Mouse (Mus musculus) cerebellum, adult (tissue): ENCODE measurements around the gene Zfp780b.
"Not testable (repeated sequence)": the region's sequence is repeated elsewhere in the genome, so short reads cannot be mapped to it uniquely, and the experiment has no call there.

ENCODE experiments used
- ATAC-seq: cut with Nextera tagmentation; 2 replicates; pipeline ENCODE4 v1.9.2; 2017; ENCODE audit warnings: mild to moderate bottlenecking, moderate library complexity, mixed read lengths; ENCODE audit not compliant: insufficient number of reproducible peaks, low FRiP score, low TSS enrichment

The Zfp780b gene

DNA sequence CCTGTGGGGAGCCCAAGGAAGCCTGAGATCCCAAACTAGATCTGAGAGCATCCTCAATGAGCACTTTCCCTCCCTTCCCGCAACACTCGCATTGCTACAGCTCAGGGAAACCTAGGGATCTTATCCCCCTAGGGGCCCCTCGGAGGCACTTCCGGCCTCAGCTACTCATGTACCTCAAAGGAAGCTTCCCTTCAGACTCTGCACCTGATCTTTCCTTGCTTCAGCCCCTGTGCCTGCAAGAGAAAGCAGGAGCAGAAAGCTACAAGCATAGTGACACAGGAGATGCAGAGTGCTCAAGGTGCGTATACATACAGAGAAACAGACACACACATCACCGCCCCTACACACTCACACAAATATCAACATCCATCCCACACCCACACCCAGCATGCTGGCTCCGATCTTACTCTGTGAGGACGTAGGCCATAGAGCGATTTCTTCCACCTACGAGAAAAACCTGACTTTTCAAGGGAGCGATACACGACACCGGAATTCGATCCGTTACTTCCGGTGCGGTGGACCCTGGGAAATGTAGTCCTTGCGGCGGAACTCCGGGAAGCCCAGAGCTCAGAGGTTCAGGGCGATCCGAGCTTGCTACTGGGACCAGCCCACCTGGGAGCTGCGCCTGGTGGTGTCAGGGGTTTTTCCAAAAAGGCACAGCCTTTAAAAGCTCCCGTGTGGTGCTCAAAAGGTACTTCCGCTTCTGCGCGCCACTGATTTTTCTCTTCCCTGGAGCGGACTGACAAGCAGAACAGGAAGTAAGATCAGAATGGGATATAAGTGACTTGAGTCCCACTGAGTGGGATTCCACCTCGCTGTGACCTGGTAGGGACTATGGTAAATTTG is at the start of gene Zfp780b:
Gene Zfp780b (minus strand): TSS at position 489 of the 846 bp plus-strand sequence.
- peak; percentile 93 for ATAC-seq

DNA sequence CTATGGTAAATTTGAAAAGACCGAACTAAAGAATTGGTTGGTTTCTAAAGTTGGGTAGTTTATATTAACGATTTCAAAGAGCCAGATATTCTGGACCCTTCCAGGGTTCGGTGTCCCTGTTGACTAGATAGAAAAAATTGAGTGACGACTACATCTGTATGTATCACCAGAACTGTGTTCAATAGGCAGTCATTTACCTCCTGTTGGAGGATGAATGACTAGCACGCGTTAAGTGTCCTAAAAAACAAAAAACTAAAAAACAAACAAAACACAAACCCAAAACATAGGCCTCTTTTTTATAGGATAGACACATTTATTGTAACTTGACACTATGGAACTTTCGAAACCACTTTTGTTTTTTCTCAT is 35.5 kb upstream of the Zfp780b start:
- ATAC-seq: no peak

DNA sequence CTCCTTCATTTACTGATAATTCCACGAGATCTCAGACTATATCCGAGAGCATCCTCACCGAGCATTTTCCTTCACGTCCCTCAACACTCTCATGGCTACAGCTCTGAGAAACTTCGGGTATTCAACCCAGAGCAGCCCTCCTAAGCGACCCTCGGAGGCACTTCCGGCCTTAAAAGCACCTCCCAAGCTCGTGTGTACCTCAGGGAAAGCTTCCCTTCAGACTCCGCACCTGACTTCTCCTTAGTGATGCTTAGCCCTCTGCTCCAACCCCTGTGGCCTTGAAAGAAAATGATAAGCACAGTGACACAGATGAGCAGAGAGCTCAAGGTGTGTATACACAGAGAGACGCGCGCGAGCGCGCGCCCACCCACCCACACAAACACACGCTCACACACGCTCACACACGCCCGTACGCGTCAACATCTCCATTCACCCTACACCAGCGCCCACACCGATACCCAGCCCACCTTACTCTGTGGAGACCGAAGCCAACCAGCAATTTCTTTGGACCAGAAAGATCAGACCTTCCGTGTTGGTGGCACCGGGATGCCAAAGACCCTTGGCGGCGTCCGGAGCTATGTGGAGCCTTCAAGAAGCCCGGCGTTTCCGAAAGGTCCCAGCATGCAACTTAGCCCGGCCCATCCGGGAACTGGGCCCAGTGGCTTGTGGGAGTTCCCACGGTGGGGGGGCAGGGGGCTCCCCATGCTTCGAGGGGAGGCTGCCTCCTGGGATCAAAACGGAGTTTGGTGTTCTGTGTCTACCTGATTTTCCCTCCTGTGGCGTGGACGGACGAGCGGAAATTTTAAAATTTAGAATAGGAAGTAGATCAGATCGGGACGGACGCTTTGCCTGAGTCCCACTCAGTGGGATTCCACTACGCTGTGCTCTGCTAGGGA is 34.8 kb upstream of the Zfp780b start, which contains the start of gene Zfp850:
Gene Zfp850 (minus strand): TSS at position 567 of the 896 bp plus-strand sequence.
- peak; percentile 70; the same call in 1 of the 2 replicates for ATAC-seq

DNA sequence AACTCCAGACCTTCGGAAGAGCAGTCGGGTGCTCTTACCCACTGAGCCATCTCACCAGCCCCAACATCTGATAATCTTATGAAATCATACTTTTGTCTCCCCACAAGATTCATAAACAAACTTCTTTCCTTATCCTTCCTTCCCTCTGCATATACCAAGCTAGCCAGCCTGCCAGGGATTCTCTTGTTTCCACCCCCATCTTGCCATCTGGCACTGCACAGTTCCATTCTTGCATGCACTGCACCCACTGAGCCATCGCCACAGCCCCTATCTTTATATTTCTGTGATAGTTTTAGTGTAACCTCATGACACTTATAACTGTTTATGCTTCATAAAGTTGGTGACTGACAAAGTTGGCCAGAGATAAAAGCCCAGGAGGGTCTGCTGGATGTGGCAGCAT is 31.3 kb upstream of the Zfp780b start:
- no peak for ATAC-seq

DNA sequence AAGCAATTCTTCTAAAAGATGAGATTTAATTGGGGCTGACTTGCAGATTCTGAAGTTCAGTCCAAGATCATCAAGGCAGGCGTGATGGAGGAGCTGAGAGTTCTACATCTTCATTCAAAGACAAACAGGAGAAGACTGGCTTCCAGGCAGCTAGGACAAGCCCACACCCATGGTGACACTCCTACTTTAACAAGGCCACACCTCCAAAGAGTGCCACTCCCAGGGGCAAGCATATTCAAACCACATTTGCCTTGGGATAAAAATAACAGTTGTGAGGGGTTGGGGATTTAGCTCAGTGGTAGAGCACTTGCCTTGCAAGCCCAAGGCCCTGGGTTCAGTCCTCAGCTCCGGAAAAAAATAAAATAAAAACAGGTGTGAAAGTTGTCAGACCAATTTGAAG is 3.2 kb upstream of the Zfp780b start:
- ATAC-seq: no peak

DNA sequence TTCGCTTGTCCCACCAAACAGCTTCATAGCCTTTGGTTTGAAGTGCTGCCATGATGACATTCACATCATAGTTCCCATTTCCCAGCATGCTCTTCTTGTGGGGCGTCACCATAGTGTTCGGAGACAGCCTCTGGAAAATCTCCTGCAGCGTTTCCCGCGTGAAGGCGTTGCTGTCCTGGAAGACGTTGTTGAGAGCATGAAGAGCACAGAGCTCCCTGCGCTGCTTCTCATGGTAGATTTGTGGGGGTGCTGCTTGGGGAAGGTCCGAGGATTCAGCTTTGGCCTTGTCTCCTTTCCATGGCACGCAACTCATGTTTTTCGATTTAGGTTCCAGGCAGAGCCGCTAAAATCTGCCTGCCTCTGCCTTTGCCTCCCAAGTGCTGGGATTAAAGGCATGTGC is 29.5 kb downstream of the Zfp780b start:
- not testable (repeated sequence) for ATAC-seq

DNA sequence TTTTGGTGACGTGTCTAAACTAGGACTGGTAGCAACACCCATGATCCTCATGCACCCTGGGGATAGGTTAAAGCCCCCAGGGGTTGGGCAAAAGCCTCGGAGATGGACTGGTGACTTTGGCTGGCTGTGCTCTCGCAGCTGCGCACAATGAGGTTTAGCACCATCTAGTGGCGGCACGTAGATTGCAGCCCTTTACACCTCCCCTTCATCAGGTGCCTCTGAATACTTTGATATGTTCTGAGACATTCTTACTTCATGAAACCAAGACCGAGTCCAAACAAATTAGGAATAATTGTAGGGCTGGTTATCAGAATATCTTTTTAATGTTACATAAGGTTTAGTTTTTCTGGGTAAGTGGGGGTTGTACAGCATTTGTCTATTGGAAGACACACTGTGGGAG is 37.1 kb downstream of the Zfp780b start:
- not testable (repeated sequence) for ATAC-seq

DNA sequence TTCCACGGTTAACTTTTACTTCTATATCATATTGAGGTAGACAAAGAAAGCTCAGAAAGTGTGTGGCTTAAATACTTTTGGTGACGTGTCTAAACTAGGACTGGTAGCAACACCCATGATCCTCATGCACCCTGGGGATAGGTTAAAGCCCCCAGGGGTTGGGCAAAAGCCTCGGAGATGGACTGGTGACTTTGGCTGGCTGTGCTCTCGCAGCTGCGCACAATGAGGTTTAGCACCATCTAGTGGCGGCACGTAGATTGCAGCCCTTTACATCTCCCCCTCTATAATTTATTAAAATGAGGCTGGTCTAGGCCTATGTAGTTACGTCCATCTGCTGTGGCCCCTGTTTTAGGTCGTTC is 45.2 kb downstream of the Zfp780b start:
- ATAC-seq: not testable (repeated sequence)

DNA sequence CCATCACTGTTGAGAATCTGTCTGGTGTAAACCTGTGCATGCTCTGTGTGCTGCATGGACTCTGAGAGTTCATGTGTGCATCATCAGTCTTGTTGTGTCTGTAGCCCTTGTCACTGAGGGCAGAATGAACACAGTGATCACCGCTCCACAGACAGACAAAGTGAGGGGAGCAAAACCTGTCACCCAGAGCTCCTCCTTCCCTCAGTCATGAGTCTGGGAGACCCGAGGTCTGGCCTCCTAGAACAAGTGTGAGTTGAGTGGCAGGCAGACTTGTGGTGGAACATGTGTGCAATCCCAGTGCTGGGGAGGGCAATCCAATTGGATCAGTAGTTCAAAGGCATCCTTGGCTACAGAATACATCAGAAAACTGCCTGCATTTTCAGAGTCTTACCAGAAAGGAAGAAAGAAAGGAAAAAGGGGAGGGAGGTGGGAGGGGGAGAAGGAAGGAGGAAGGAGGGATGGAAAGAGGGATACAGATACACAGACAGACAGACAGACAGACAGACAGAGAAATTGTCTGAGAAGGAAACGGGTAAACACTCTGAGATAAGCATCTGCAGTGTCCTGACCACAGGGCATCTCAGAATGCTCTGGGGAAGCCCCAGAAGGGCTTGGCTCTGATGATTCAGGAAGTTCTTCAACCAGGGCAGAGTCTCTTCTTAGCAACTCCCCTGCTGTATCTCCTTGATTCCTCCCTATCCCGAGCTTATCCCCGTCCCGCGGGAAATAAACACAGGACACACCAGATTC is 45.7 kb downstream of the Zfp780b start:
- no peak for ATAC-seq

DNA sequence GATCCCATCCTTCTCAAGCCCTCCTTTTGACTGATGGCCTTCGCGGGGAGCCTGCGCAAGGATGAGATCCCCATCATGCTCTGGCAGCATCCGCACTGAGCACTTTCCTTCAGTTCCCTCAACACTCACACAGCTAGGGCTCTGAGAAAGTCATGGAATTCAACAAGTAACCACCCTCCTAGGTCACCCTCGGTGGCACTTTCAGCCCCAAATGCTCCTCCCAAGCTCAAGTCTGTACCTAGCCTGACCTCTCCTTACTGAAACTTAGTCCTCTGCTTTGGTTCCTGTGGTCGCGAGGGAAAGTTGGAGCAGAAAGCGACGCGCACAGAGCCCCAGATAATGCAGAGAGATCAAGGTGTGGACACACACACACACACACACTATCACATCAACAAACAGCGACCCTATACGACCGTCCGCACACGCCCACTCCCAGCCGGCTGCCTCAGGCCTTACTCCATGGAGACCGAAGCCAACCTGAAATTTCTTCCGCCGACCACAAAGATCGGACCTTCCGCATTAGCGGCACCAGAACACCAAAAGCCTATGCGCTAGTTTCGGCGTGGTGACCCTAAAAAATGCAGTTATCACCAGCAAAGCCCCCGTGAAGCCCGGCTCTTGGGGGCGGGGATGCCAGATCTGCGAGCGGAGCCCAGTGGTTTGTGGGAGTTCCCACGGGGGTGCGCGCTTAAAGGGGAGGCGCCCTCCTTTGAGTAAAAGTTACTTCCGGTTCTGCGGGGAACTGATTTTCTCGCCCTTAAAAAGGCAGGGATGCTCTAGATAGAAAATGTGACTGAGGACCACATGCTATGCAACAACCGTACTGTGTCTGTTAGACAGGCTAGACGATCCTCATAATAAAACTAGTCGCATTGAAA is 49.9 kb downstream of the Zfp780b start, which contains the start of gene Zfp974:
Gene Zfp974 (minus strand): TSS at position 643 of the 878 bp plus-strand sequence.
- peak; percentile 31; the same call in 1 of the 2 replicates for ATAC-seq

DNA sequence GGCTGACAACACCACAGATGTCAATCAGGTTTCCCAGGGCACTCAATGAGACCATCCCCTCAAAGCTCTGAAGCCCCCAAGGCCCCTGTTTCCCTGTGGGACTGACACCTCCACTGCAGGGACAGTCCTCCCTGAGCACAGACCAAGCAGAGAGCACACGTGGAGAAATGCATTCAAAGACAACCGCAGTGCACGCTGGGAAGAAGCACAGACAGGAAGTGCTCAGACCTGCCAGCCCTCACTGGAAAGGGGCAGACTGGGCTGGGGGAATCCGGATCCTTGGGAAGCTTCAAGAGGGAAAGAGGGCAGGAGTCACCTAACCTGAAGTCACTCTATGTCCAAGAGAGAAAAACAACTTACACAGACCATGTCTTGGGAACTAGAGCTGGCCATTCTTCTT is 51.9 kb downstream of the Zfp780b start:
- not testable (repeated sequence) for ATAC-seq

DNA sequence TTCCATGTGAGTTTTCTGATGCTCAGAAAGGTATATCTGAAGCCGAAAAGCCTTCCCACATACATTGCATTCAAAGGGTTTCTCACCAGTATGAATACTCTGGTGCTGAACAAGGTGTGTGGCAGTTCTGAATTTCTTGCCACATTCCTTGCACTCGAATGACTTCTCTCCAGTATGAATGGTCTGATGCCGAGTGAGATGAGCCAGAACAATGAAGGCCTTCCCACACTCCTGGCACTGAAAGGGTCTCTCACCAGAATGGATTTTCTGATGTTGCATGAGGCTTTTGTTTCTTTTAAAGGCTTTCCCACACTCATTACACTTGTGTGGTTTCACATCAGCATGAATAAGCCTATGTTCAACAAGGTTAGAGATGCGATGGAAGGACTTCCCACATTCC is 68.0 kb downstream of the Zfp780b start:
- ATAC-seq: not testable (repeated sequence)
